Mouse (Mus musculus): ENCODE measurements at regions not wholly inside any gene's neighbourhood (a gene's known extent, or its start where the extent isn't known, plus 50 kb on each side); places are given as distances from the start of the nearest gene placed in this dataset.

DNA sequence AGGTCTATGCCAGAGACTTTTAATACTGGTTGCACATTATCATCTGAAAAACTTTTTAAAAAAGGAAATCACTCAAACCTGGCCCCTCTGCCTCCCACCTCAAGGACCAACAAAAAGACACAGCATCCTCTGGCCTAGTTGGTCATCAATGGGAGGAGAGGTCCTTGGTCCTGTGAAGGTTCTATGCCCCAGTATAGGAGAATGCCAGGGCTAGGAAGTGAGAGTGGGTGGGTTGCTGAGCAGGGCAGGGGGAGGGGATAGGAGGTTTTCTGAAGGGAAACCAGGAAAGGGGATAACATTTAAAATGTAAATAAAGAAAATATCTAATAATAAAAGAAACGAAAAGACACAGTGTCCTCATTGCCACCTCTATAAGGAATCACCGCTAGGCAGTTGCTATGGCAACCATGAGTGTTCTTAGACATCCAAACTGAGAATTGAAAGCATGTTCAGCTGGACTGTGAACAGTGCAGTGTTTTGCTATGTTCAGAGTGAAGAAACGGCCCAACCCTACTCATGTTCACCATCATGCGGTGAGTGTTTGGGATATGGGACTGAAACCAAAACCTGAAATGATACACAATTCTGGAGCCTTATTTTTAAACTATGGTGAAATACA lies 82.5 kb upstream of the 4933402D24Rik start:
- in situ Hi-C loops (cut with MseI, MboI): no loop called here

DNA sequence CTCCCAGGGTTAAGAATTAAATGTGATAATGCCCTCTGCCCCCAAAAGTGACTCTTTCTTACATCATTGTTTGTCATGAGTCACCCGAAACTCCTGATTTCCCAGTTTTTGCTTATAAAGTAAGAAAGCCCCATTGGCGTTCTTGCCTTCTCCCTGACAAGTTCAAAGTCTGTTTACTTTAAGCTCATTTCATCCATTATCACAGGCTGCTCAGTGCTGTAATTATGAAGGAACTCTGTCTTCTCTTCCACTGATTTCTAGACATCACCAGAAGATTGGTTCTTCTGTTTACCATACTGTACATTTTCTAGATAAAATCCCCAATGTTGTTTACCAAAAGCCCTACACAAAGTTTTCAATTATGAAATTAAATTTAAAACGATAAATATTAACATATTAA lies 81.2 kb upstream of the 4933402D24Rik start:
- in situ Hi-C loops (cut with MseI, MboI): no loop called here

DNA sequence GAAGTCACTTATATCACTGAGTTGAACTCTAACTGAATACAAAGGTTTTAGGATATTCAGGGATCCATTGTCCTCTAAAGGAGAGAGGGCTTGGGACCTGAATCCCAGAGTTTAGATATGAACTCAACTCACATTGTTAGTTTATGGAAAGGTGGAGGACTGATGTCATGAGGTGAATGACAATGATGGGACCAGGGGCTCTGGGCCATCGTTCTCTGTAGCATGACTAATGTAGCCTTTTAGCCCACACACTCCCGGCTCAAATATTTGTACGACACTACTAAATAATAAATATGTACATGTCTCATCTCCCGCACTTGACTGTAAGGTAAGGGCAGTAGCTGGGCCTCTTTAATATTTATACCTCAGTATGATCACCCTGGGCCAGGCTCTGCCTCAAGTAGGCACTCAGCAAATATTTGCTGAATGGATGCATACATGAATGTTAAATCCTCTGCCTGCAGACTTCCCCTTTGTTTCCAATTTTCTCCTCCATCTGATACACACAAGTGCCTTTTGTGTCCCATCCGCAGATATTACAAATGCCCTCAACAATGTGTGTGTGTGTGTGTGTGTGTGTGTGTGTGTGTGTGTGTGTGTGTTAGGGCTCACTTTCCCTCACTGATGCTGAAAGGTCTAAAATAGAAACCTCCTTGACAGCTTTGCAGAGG lies 59.2 kb upstream of the 4933402D24Rik start:
- in situ Hi-C loops (cut with MseI, MboI): no loop called here

DNA sequence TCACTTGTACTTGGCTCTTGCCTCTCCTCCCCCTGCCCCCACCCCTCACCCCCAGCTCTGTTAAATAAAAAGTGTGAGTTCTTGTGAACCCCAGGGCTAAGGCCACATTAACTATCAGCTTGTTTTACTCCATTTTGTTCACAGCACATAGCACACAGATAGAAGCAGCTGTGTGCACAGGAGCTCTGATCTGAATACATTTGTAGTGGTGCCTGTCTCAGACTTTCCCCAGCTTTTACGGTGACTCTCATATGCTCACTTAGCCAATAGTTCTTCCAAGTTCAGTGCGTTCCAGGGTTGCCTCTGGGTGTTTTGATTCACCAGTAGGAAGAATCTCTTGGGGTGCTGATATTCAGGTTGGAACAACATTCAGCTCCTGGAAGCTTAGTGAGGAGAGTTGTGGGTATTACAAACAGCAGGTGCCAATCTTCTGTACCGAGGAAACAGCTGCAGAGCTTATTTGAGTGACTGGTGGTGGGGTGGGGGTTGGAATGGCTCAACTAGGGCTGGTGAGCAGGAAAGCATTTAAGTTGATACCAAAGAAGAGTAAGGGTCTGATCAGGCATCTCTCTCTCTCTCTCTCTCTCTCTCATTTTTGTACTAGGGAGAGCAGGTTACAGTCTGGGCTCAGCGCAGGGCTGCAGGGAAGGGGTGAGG lies 51.7 kb upstream of the 4933402D24Rik start:
- in situ Hi-C loops (cut with MseI, MboI): no loop called here

DNA sequence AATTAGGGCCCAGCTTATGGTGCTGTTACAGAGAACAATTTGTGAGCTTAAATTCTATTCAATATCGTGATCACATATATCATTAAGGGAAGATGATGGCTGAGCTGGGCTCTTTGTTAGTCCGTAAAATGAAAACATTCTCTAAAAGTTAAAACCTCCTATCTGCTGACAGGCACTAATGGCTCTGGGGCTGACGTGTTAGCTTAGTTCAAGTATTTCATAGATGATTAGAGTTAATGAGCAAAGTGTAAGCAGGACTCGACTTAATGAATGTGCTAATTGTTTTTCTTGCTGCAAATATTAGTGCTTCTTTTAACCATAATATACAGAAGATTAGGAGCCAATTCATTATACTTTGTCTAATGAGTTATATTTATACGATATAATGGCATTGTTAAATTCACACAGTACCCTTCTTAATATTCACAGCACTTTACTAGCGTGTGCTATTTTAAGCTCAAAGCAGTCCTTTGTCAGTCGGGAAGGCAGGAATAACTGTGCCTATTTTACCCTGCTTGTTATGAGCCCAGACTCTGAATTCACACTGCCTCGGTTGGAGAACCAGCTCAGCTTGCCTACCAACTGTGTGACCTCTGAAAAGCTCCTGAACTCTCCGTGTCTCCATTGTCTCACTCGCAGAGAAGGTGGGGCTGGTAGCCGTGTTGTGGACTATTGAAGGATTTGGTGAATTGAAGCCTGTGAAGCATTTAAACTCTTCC lies 50.6 kb upstream of the 4933402D24Rik start:
- in situ Hi-C loops (cut with MseI, MboI): no loop called here
